Mouse (Mus musculus): Measurements from ENCODE around the gene Gzmm. TPM values are rescaled to one million over a fixed set of nuclear protein-coding genes. Genes with fewer than 3 reads are reported as not detected.

Gzmm gene
- 1.1 and 1.3 TPM in 2 replicates for polyA plus RNA-seq (2012; rRNA removed; ENCODE audit: low replicate concordance)

GRCm38 (mm10) chr10:79688720-79689119 is at the start of gene Gzmm:
TSS of gene Gzmm (plus strand) at chr10:79689020.

GRCm38 (mm10) chr10:79645711-79646110 is 43.1 kb upstream of the Gzmm start, which contains the start of gene Odf3l2:
TSS of gene Odf3l2 (minus strand) at chr10:79645738.

GRCm38 (mm10) chr10:79664131-79664665 is 24.6 kb upstream of the Gzmm start, which contains the start of gene Madcam1:
TSS of gene Madcam1 (plus strand) at chr10:79664559.

GRCm38 (mm10) chr10:79668771-79669575 is 19.8 kb upstream of the Gzmm start, which contains the start of gene Tpgs1:
TSS of gene Tpgs1 (plus strand) at chr10:79669369.

GRCm38 (mm10) chr10:79681591-79682245 is 7.1 kb upstream of the Gzmm start, which contains the start of gene Cdc34:
TSS of gene Cdc34 (plus strand) at chr10:79682195.

GRCm38 (mm10) chr10:79704065-79704969 is 15.5 kb downstream of the Gzmm start, which contains the start of gene Bsg:
TSS of gene Bsg (plus strand) at chr10:79704491.

GRCm38 (mm10) chr10:79716254-79716987 is 27.6 kb downstream of the Gzmm start, which contains the start of gene Hcn2:
TSS of gene Hcn2 (plus strand) at chr10:79716634.

Other genes starting within 250 kb of the Gzmm start
- not detected in 2 replicates for gene Vmn2r83, start 220.3 kb upstream of the Gzmm start, polyA plus RNA-seq (2012; rRNA removed; ENCODE audit: low replicate concordance)
- gene Plpp2, start 155.2 kb upstream of the Gzmm start, polyA plus RNA-seq (2012; rRNA removed; ENCODE audit: low replicate concordance), result 27.4 and 36.8 TPM in 2 replicates
- gene Mier2, start 133.8 kb upstream of the Gzmm start, polyA plus RNA-seq (2012; rRNA removed; ENCODE audit: low replicate concordance), result 102 and 125 TPM in 2 replicates
- 0.24 TPM in 1 of 2 replicates, not detected in the other for gene Theg, start 101.7 kb upstream of the Gzmm start, polyA plus RNA-seq (2012; rRNA removed; ENCODE audit: low replicate concordance)
- 0.19 and 0.26 TPM in 2 replicates for gene C2cd4c, start 75.0 kb upstream of the Gzmm start, polyA plus RNA-seq (2012; rRNA removed; ENCODE audit: low replicate concordance)
- 12.4 and 17.4 TPM in 2 replicates for gene Shc2, start 51.1 kb upstream of the Gzmm start, polyA plus RNA-seq (2012; rRNA removed; ENCODE audit: low replicate concordance)
- gene Odf3l2, start 43.3 kb upstream of the Gzmm start, polyA plus RNA-seq (2012; rRNA removed; ENCODE audit: low replicate concordance), result 2.3 TPM in 1 of 2 replicates, not detected in the other
- 3.9 and 8.7 TPM in 2 replicates for gene Madcam1, start 24.5 kb upstream of the Gzmm start, polyA plus RNA-seq (2012; rRNA removed; ENCODE audit: low replicate concordance)
- 46.9 and 119 TPM in 2 replicates for gene Tpgs1, start 19.7 kb upstream of the Gzmm start, polyA plus RNA-seq (2012; rRNA removed; ENCODE audit: low replicate concordance)
- gene Cdc34, start 6.8 kb upstream of the Gzmm start, polyA plus RNA-seq (2012; rRNA removed; ENCODE audit: low replicate concordance), result 265 and 337 TPM in 2 replicates
- 489 and 512 TPM in 2 replicates for gene Bsg, start 15.5 kb downstream of the Gzmm start, polyA plus RNA-seq (2012; rRNA removed; ENCODE audit: low replicate concordance)
- gene Hcn2, start 27.6 kb downstream of the Gzmm start, polyA plus RNA-seq (2012; rRNA removed; ENCODE audit: low replicate concordance), result 1.9 and 6.1 TPM in 2 replicates
- 53.1 and 71.6 TPM in 2 replicates for gene Polrmt, start 57.6 kb downstream of the Gzmm start, polyA plus RNA-seq (2012; rRNA removed; ENCODE audit: low replicate concordance)
- 0.19 TPM in 1 of 2 replicates, not detected in the other for gene Fgf22, start 66.1 kb downstream of the Gzmm start, polyA plus RNA-seq (2012; rRNA removed; ENCODE audit: low replicate concordance)
- 91.7 and 212 TPM in 2 replicates for gene Rnf126, start 77.9 kb downstream of the Gzmm start, polyA plus RNA-seq (2012; rRNA removed; ENCODE audit: low replicate concordance)
- 19.5 and 24.6 TPM in 2 replicates for gene Fstl3, start 88.3 kb downstream of the Gzmm start, polyA plus RNA-seq (2012; rRNA removed; ENCODE audit: low replicate concordance)
- gene Prss57, start 101.9 kb downstream of the Gzmm start, polyA plus RNA-seq (2012; rRNA removed; ENCODE audit: low replicate concordance), result 0.26 and 0.27 TPM in 2 replicates
- 49.2 and 87.4 TPM in 2 replicates for gene Palm, start 104.6 kb downstream of the Gzmm start, polyA plus RNA-seq (2012; rRNA removed; ENCODE audit: low replicate concordance)
- gene Misp, start 132.0 kb downstream of the Gzmm start, polyA plus RNA-seq (2012; rRNA removed; ENCODE audit: low replicate concordance), result 1.3 TPM in 2 replicates
- gene Ptbp1, start 165.4 kb downstream of the Gzmm start, polyA plus RNA-seq (2012; rRNA removed; ENCODE audit: low replicate concordance), result 163 and 219 TPM in 2 replicates
- 17.2 and 40.5 TPM in 2 replicates for gene Prtn3, start 185.5 kb downstream of the Gzmm start, polyA plus RNA-seq (2012; rRNA removed; ENCODE audit: low replicate concordance)
- 29.8 and 33.3 TPM in 2 replicates for gene Plppr3, start 185.6 kb downstream of the Gzmm start, polyA plus RNA-seq (2012; rRNA removed; ENCODE audit: low replicate concordance)
- gene Elane, start 197.2 kb downstream of the Gzmm start, polyA plus RNA-seq (2012; rRNA removed; ENCODE audit: low replicate concordance), result 3.4 and 5.8 TPM in 2 replicates
- 26,645 and 44,997 TPM in 2 replicates for gene Cfd, start 201.8 kb downstream of the Gzmm start, polyA plus RNA-seq (2012; rRNA removed; ENCODE audit: low replicate concordance)
- 66.2 and 92.4 TPM in 2 replicates for gene Med16, start 219.9 kb downstream of the Gzmm start, polyA plus RNA-seq (2012; rRNA removed; ENCODE audit: low replicate concordance)
- not detected in 2 replicates for gene Gm26602, start 221.8 kb downstream of the Gzmm start, polyA plus RNA-seq (2012; rRNA removed; ENCODE audit: low replicate concordance)
- 9.0 and 14.4 TPM in 2 replicates for gene Kiss1r, start 228.0 kb downstream of the Gzmm start, polyA plus RNA-seq (2012; rRNA removed; ENCODE audit: low replicate concordance)
- gene R3hdm4, start 232.2 kb downstream of the Gzmm start, polyA plus RNA-seq (2012; rRNA removed; ENCODE audit: low replicate concordance), result 194 and 208 TPM in 2 replicates
- 5.2 and 16.6 TPM in 2 replicates for gene Arid3a, start 238.0 kb downstream of the Gzmm start, polyA plus RNA-seq (2012; rRNA removed; ENCODE audit: low replicate concordance)